Mouse (Mus musculus) heart, adult 2 months (tissue): ENCODE measurements at regions not wholly inside any gene's neighbourhood (a gene's known extent, or its start where the extent isn't known, plus 50 kb on each side); places are given as distances from the start of the nearest gene placed in this dataset.

Experiments
- CTCF ChIP-seq: fragments of 200-600 bp; IDR thresholded peaks from 2 replicates; pipeline ENCODE4 v1.8.1; 2022; ENCODE audit warnings: antibody characterized with exemption, mild to moderate bottlenecking, moderate library complexity
- POLR2A ChIP-seq: fragments of 200-500 bp; IDR thresholded peaks from 2 replicates; pipeline ENCODE4 v1.6.1; 2011; ENCODE audit warnings: mild to moderate bottlenecking, low read depth, low read length, control low read depth; ENCODE audit not compliant: insufficient read depth

DNA sequence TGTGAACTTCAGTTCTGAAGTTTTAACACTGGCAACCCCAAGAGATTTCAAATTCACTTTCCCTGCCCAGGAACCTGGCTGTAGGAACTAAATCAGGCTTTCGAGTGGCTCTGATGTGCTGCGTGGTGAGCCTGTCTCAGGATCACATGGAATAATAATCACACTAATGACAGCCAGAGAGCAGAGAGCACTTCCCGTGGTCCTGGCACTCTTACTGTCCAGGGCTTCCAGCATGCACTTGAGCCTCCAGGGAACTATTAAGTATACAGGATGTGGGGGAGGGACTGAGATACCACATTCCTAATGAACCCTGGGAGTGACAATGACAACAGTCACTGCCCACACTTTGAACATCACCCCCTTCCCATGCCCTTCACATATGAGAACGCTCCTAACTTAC, 90.2 kb downstream of the H2al1j start:
- TF ChIP-seq CTCF (no peak), POLR2A (0 out of 2 replicates have a peak, but pooled peaks have one; percentile 25)
